Mouse (Mus musculus): Measurements from ENCODE around the gene Mkrn2os. TPM values are rescaled to one million over a fixed set of nuclear protein-coding genes. Genes with fewer than 3 reads are reported as not detected.

The Mkrn2os gene
- total RNA-seq (2023): not detected

DNA sequence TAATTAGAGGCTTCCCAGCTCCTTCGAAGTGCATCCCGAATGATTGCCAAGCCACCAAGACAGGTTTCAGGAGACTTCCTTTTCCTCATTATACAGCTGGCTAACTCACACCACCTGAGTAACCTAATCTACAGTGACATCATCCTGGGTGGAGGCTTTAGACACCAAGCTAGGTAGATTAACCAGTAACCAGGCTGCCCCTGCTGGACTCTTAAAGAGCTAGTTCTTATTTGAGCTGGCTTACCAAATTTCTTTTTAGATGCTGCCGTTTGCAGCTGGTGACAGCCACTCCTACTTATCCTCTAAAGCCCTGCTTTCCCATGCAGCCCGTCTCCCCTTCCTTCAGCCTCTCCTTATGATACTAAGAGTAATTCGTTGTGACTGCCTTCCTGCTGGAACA, at the start of gene Mkrn2os:
Gene Mkrn2os (minus strand): TSS at position 119 of the 400 bp plus-strand sequence.

DNA sequence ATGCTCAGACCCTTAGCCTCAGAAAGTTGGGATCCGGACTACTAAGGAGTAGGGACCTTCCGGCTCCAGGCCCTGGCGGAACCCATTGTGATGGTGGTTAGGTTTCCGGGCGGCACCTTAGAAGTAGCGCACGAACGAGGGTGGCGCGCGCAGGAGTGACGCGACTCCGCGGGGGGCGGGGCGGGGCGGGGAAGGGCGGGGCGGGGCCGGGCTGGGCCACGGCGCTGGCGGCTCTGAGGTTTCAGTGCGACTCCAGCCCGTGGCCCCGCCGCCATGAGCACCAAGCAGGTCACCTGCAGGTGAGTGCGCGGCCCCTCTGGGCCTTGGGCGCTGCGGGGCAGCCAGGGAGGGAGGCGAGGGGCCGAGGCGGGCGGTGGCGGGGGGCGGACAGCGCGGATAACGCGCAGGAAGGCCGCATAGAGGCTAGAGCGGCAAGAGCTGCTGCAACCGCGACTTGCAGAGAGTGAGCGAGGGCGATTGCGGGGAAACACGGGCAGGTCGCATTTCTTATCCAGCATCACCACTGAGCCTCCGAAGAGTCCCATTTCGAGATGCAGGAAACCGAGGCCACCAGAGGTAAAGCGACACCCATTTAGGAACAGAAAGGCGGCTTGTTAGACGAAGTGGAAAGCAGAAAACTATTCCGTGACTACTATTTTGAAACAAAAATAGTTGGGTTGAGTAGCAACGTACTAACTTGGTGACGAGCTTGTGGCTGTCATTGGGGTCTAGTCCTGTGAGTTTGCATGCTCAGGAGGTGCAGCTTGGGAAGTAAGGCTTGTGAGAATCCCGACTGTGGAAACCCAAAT, 9.5 kb upstream of the Mkrn2os start, which contains the start of gene Mkrn2:
Gene Mkrn2 (plus strand): TSS at position 188 of the 809 bp plus-strand sequence.

DNA sequence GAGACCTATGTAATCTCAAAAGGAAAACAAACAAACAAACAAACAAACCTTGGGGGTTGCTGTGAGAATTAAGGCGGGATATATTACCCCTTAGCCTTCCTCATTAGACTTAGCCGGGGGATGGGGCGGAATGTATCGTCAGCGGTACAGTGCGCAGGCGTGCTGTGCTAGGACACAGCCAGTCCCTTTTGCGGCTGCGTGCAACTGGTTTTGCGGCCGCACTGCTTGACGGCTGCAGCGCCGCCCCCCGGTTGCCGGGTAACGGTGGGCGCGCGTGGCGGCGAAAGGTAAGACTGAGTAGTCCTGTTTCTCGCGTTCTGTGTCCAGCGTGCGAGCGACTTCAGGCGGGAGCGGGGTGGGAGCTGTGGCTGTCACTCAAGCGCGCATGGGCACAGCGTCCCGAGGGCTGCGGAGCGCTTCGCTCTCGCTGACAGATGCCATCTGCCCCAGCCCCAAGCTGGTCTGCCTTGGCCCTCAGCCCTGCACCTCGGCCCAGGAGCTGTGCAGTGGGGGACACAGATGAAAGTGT, 47.9 kb downstream of the Mkrn2os start, which contains the start of gene Tsen2:
Gene Tsen2 (plus strand): TSS at position 223 of the 529 bp plus-strand sequence.

Other genes starting within 250 kb of the Mkrn2os start
- 1.3 TPM for gene Pparg, start 231.6 kb downstream of the Mkrn2os start, total RNA-seq (2023)
- gene Tsen2, start 47.9 kb downstream of the Mkrn2os start, total RNA-seq (2023): 8.5 TPM
- 41.0 TPM for gene Mkrn2, start 9.3 kb upstream of the Mkrn2os start, total RNA-seq (2023)
- gene Raf1, start 84.1 kb upstream of the Mkrn2os start, total RNA-seq (2023): 159 TPM
- gene Tmem40, start 169.8 kb upstream of the Mkrn2os start, total RNA-seq (2023): not detected
- gene Cand2, start 182.0 kb upstream of the Mkrn2os start, total RNA-seq (2023): 7.5 TPM
- 3,217 TPM for gene Rpl32, start 216.2 kb upstream of the Mkrn2os start, total RNA-seq (2023)
- 1.4 TPM for gene Efcab12, start 245.8 kb upstream of the Mkrn2os start, total RNA-seq (2023)